Mouse (Mus musculus) left cerebral cortex, adult 11 months (tissue): ENCODE results near the gene Arhgap24.
"Not testable (repeated sequence)": the region's sequence is repeated elsewhere in the genome, so short reads cannot be mapped to it uniquely, and the experiment has no call there.

Experiments
- DNase-seq: peaks from one replicate; pipeline ENCODE4 v3.0.0; 2022; ENCODE audit warnings: low spot score

Arhgap24 gene

DNA sequence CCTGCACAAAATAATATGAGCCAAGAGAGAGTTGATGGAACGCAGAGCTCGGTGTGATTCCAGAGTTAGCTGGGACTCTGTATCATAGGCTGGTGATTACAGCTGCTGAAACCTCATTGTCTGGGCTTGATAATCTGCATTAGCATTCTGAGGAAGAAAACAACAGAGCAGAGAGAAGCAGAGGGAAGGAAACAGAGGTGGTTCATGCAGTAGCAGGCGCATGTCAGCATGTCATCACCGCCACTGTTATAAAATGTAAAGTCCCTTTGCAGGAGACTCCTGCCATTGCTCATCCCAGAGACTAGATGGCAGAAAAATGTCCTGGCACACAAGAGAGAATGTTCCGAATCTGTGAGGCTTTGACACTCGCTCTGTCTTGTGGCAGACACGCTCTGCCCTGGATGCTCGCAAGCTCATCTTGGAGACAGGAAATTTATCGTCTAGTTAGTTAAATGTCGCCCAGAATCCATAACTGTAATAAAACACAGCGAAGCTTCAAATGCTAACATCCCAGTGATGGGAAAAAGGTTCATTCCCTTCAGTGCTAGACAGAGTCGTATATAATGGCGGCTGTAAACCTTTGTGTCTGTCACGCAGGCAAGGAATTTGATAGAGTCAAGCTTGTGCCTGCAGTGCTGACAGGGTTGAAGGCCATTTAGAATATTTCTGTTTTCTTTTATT lies 407.4 kb downstream of the Arhgap24 start:
- DNase-seq: no peak

DNA sequence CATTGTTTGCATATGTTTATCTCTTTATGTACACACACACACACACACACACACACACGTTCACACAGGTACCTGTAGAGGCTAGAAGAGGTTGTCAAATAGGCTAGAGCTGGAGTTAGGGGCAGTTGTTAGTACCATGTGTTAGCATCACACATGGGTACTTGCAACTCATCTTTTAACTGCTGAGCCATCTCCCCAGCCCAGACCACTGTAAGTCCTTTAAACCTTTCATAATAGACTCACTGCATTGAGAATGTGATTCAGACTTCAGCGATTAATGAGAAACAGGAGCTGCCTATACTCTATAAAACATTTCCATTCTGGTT lies 407.9 kb downstream of the Arhgap24 start:
- no peak for DNase-seq

DNA sequence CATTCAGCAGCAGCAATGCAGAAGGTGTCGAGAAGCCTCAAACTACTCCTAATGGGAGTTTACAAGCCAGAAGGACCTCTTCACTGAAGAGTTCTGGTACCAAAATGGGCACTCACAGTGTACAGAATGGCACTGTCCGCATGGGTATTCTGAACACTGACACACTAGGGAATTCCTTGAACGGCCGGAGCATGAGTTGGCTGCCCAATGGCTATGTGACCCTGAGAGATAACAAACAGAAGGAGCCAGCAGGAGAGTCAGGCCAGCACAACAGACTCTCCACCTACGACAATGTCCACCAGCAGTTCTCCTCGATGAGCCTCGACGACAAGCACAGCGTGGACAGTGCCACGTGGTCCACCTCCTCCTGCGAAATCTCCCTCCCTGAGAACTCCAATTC lies 411.0 kb downstream of the Arhgap24 start:
- DNase-seq: no peak

GRCm38 (mm10) chr5:102898301-102898700 lies 417.1 kb downstream of the Arhgap24 start:
- no peak for DNase-seq

- no peak for DNase-seq
These were observed 418.6 kb downstream of the Arhgap24 start for GRCm38 (mm10) chr5:102899680-102900215.

GRCm38 (mm10) chr5:102901176-102901575 lies 420.0 kb downstream of the Arhgap24 start:
- DNase-seq: no peak

DNA sequence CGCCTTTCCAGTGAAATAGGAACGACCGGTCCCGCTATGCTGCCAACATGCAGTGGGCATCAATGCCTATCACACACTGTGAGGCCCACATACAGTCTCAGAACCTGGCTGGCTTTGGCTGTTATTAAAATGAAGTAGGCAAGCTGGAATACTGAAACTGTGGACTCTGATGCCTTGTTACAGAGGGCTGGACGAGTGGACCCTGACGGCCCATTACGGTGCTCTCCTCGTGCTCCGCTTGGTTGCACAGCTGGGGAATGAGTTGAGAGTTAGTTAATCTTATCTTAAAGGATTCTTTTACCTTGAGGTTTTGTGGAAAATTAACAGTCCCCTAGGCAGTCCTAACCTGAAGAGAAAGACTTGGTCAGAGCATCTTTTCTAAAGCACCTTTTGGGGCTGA lies 422.3 kb downstream of the Arhgap24 start:
- no peak for DNase-seq

DNA sequence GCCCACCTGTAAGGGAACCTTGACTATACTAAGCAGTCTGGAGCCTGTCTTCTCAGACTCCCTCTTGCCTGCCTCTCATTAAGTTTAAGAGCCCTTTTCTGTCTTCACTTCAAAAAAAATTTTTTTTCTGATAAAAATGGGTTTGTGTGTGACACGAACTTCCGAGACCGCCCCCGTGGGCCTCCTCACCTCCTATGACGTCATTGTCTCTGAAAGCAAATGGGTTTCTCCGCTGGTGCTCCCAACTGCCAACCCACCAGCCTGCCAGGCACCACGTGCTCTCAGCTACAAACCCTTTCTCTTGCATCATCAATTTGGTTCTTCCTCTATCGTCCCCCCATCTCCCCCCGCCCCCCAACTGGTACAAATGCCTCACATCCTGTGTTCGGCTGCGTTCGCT lies 422.9 kb downstream of the Arhgap24 start:
- no peak for DNase-seq

DNA sequence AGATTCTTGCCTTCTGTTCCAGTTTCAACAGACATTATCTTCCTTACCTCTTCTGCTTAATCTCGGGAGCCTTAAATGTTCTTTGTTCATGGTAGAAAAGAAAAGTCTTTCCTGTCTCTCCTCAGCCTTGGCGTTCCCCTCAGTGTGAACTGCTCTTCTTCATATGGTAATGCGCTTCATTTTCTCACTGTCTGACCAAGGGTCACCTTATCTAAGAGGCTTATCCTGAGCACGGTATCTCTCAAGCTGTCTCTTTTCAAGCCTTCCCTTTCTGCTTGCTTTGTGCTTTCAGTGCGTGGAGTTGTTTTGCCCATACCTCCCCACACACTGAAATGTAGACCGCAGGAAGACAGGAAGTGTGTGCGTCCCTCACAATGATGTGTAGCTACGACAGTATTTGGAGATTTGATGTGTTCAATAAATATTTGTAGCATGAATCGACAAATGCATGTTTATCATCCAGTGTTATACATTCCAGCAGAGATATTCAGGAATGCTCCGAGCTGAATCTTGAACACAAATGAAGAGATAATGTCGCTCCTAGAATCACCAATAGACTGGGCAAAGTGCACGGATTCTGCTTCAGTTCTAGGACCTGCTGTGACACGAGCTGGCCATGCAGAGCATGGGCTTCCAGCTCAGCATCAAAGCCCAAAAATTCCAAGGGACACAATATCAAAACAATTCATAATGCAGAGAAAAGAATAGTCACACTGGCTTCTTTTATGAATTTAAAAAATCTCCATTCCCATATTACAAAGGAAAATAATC lies 424.4 kb downstream of the Arhgap24 start:
- no peak for DNase-seq

- DNase-seq: no peak
These were observed 439.0 kb downstream of the Arhgap24 start for GRCm38 (mm10) chr5:102920199-102920598.

GRCm38 (mm10) chr5:102926786-102927185 lies 445.6 kb downstream of the Arhgap24 start:
- DNase-seq: no peak

DNA sequence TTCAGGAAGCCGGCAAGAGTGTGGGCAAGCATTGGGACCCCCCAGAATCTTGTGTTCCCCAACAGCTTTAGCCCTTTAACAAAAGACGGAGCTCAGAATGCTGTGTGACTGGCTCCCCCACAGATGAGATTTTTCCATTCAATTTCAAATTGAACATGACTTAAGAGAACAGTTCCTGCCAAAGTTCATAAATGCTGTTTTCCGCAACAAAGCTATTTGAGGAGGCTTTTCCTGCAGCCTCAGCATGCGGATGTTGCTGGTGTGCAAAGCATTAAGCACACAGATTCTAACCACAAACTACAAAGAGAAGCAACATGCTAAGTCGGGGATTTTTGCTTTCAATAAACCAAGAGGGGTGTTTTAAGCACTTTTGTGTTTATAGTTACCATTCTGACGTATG lies 449.0 kb downstream of the Arhgap24 start:
- no peak for DNase-seq

DNA sequence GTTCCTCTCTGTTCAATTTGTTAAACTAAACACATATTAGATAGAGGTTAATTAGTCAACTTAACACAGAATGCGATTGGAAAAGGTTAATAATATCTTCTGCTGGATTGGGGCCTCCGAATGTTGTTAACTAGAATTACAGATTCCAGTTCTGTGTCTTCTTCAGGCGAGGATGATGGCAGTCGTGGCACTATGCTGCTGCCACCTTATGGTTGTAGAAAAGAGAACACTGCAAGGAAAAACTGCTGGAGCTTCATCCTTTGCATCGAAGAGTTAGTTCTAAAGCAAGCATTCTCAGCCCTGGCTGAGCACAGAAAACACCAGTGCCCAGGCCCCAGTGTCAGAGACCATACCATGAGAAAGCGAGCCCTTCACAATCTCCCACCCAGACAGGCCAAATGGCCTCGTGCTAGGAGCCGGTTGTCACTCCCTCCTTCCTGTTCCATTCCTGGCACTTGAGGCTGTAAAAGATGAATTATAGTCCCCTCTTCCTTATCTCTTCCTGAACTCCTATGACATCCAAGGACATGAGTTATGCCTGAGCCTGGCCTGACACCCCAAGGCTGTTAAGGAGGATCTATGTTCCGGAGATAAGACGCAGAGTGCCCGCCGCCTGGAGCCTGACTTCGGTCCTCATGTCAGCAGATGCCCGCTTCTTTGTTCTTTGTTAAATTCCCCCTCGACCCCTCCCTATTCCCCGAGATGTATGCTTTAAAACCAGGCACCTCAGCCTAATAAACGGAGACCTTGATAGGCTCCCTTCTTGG lies 462.9 kb downstream of the Arhgap24 start:
- not testable (repeated sequence) for DNase-seq

- DNase-seq: peak; percentile 12
These were observed 465.4 kb downstream of the Arhgap24 start for GRCm38 (mm10) chr5:102946625-102947024.

- DNase-seq: no peak
These were observed 466.0 kb downstream of the Arhgap24 start for GRCm38 (mm10) chr5:102947061-102947711.
